Mouse (Mus musculus): ENCODE measurements around the gene 1700029P11Rik.
A peak's percentile ranks its signal among the peaks of the same experiment; 100 is the strongest.

The 1700029P11Rik gene

GRCm38 (mm10) chr15:82015392-82016100, 35.2 kb downstream of the 1700029P11Rik start:
- DNase-seq: peak; percentile 36 to 54

- DNase-seq: peak; percentile 100
Measured at GRCm38 (mm10) chr15:82016101-82016808, 35.9 kb downstream of the 1700029P11Rik start.

- DNase-seq: no peak
Measured at GRCm38 (mm10) chr15:82016830-82017229, 36.5 kb downstream of the 1700029P11Rik start.

- peak in 1 of 2 experiments; percentile 52 for DNase-seq
Measured at GRCm38 (mm10) chr15:82017461-82017860, 37.1 kb downstream of the 1700029P11Rik start.

DNA sequence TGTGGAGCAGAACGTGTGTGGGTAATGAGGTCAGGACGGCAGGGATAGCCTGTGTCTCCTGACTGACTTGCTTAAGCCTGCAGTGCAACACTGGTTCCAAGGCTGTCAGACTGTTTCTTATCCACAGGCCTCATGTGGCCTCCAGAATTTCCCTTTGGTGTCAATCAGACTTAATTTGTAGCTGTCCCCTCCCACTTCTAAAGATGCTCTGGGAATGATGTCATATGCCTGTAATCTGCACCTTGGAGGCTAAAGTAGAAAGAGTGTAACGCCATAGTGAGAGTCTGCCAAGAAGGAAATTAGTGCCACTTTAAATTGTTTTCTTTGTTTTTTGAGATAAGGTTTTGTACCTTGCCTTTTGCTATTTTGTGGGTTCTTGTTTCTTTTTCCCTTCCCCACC, 38.9 kb downstream of the 1700029P11Rik start:
- DNase-seq: no peak

- DNase-seq: peak; percentile 38 to 44
Measured at GRCm38 (mm10) chr15:82022535-82023088, 42.3 kb downstream of the 1700029P11Rik start.

DNA sequence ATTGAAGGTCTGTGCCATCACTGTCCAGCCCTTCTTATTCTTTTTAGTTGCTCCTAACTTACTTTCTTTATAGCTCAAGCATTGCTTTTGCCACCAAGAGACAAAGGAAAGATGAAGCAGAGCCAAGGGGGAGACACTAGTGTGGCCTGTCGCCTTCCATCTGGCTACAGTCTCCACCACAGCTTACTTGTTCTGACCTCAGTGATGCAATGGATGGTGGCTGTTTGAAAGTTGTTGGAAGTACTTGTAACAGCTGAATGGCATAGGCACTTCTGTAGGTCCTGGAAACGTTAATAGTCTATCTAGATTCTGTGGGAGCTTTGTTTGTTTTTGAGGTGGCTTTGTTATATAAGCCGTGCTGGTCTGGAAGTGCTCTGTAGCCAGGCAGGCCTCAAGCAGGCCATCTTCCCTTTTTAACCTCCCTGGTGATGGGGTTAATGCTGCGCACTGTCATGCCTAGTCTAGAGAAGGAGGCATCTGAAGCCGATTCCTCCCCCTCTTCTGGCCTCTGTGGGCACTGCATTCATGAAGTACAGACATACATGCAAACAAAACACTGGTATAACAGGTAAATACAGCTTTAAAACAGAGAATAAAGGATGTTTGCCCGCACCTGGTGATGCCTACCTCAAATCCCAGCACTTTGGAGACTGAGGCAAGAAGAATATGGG, 43.8 kb downstream of the 1700029P11Rik start:
- peak in 1 of 2 experiments; percentile 59 for DNase-seq

DNA sequence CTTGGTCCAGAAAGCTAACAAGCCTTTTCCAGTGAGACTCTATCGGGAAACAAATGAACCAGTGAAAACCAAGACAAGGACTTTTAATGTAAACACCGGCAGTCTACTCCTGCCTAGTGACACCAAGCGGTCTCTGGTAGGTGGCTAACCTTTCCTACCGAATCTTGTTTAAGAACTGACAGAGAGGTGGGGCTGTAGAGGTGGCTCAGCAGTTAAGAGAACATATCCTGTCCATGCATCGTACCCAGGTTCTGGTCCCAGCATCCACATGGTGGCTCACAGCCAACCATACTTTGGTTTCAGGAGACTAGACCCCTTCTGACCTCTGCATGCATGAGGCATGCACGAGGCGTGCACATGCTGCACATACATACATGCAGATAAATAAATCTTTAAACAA, 46.9 kb downstream of the 1700029P11Rik start:
- peak in 1 of 2 experiments; percentile 65 for DNase-seq

DNA sequence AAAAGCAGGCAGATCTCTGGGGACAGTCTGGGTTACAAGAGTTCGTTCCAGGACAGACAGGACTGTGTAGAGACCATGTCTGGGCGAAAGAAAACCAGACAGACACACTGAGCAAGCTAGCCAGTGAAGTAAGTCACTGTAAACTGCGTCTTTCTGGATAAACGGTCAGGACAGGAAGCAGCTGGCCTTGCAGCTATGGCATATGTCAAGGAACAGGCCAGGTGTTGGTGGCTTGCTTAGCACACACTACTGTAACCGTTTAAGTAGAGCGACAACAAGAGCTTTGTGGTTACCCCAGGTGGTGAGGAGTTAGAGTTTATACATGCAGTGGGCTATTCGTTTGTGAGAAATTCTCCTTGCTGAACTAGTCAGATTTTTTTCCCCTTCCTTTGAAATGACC, 47.4 kb downstream of the 1700029P11Rik start:
- peak; percentile 66 to 84 for DNase-seq
